Mouse (Mus musculus): ENCODE measurements at regions not wholly inside any gene's neighbourhood (a gene's known extent, or its start where the extent isn't known, plus 50 kb on each side); places are given as distances from the start of the nearest gene placed in this dataset.

DNA sequence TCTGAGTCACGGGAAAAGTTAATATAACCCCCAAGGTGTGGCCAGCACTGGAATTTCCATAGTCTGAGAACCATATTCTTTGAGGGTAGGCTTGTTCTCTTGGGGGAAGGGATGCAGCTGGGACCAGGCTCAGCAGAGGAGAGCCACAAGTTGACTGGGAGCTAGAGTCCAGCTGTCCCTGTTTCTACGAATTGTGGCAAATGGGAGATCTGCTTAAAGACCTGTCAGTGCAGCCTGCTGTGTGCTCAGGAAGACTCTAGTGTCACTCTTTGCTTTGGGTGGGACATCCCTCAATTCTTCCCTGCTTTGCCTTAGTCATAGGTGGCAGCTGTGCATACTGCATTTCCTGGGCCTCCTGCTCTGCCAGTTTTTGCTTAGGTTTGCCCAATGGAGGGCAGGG is 165.2 kb upstream of the Ctnnb1 start:
- TF ChIP-seq CTCF (conservative IDR thresholded peaks at IDR 0.05; ENCODE audit: low read length), result no peak
- TF ChIP-seq NANOG (IDR thresholded peaks at IDR 0.05; ENCODE audit: borderline replicate concordance, low read length), result no peak
- TF ChIP-seq POU5F1 (IDR thresholded peaks at IDR 0.05; ENCODE audit: borderline replicate concordance, low read length), result no peak

Measured in E14TG2a.4 (cell line).